Mouse (Mus musculus) urinary bladder, postnatal 25 days (tissue): Measurements from ENCODE around the gene Fer1l4.
A peak's percentile ranks its signal among the peaks of the same experiment; 100 is the strongest.

Experiments
- DNase-seq: peaks from one replicate; pipeline ENCODE4 v3.0.0; 2022; ENCODE audit warnings: low spot score

Gene Fer1l4

GRCm38 (mm10) chr2:156052816-156053215 lies at the start of gene Fer1l4:
Gene Fer1l4 (minus strand): TSS chr2:156052947.
- DNase-seq, result peak; percentile 57

- DNase-seq, result no peak
These were observed 39.2 kb upstream of the Fer1l4 start for GRCm38 (mm10) chr2:156091926-156092325.

GRCm38 (mm10) chr2:156089799-156090198 lies 37.1 kb upstream of the Fer1l4 start:
- no peak for DNase-seq

- no peak for DNase-seq
These were observed 34.8 kb upstream of the Fer1l4 start for GRCm38 (mm10) chr2:156087391-156088110.

GRCm38 (mm10) chr2:156084541-156084940 lies 31.8 kb upstream of the Fer1l4 start:
- DNase-seq, result no peak

GRCm38 (mm10) chr2:156080391-156080790 lies 27.6 kb upstream of the Fer1l4 start:
- no peak for DNase-seq

GRCm38 (mm10) chr2:156079674-156080073 lies 26.9 kb upstream of the Fer1l4 start:
- no peak for DNase-seq

GRCm38 (mm10) chr2:156079183-156079560 lies 26.4 kb upstream of the Fer1l4 start:
- DNase-seq, result no peak

- no peak for DNase-seq
These were observed 25.9 kb upstream of the Fer1l4 start for GRCm38 (mm10) chr2:156078421-156079182.

- no peak for DNase-seq
These were observed 24.7 kb upstream of the Fer1l4 start for GRCm38 (mm10) chr2:156077461-156077860.

GRCm38 (mm10) chr2:156073725-156074124 lies 21.0 kb upstream of the Fer1l4 start:
- no peak for DNase-seq

- DNase-seq, result no peak
These were observed 18.5 kb upstream of the Fer1l4 start for GRCm38 (mm10) chr2:156071236-156071635.

- DNase-seq, result no peak
These were observed 15.2 kb upstream of the Fer1l4 start for GRCm38 (mm10) chr2:156067916-156068315.

- DNase-seq, result no peak
These were observed 13.4 kb upstream of the Fer1l4 start for GRCm38 (mm10) chr2:156066126-156066525.

GRCm38 (mm10) chr2:156065099-156066041 lies 12.6 kb upstream of the Fer1l4 start, which contains the start of gene Spag4:
Gene Spag4 (plus strand): TSS chr2:156065175.
- peak; percentile 73 for DNase-seq

- no peak for DNase-seq
These were observed 4.8 kb downstream of the Fer1l4 start for GRCm38 (mm10) chr2:156047929-156048328.

GRCm38 (mm10) chr2:156042903-156043302 lies 9.8 kb downstream of the Fer1l4 start:
- no peak for DNase-seq

- no peak for DNase-seq
These were observed 13.4 kb downstream of the Fer1l4 start for GRCm38 (mm10) chr2:156039390-156039789.

GRCm38 (mm10) chr2:156025482-156025881 lies 27.3 kb downstream of the Fer1l4 start:
- DNase-seq, result no peak

- no peak for DNase-seq
These were observed 31.0 kb downstream of the Fer1l4 start for GRCm38 (mm10) chr2:156021765-156022164.

GRCm38 (mm10) chr2:156021219-156021618 lies 31.5 kb downstream of the Fer1l4 start:
- no peak for DNase-seq

- no peak for DNase-seq
These were observed 34.6 kb downstream of the Fer1l4 start for GRCm38 (mm10) chr2:156018106-156018505.
